Mouse (Mus musculus): ENCODE measurements at regions not wholly inside any gene's neighbourhood (a gene's known extent, or its start where the extent isn't known, plus 50 kb on each side); places are given as distances from the start of the nearest gene placed in this dataset.

- Histone ChIP-seq H3K9me3 (ENCODE audit: control insufficient read depth, insufficient read depth, low read depth, low read length) (no peaks in the 10 kb centered on the region), H3K4me1 (ENCODE audit: control insufficient read depth in 2 of 2, insufficient read depth in 2 of 2, low read length in 2 of 2, poor library complexity in 1 of 2) (no peaks in the 10 kb centered on the region), H3K9ac (ENCODE audit: insufficient read depth, low read depth, low read length, poor library complexity, severe bottlenecking) (no peak overlapping the region), H3K27ac (ENCODE audit: insufficient read depth, low read depth, low read length, poor library complexity, severe bottlenecking) (no peak overlapping the region), H3K36me3 (ENCODE audit: control insufficient read depth, insufficient read depth, low read length, poor library complexity, severe bottlenecking) (no peaks in the 10 kb centered on the region), H3K4me3 (ENCODE audit: insufficient read depth in 1 of 2, low read depth in 1 of 2, low read length in 2 of 2, poor library complexity in 1 of 2, severe bottlenecking in 1 of 2) (no peak overlapping the region)
- no peak for DNase-seq (ENCODE audit: low read depth, low spot score)
- TF ChIP-seq ZNF384 (IDR thresholded peaks at IDR 0.05; ENCODE audit: low read depth, low read length) (no peak), MAFK (IDR thresholded peaks at IDR 0.05; ENCODE audit: insufficient read depth, low read depth, low read length) (no peak), HCFC1 (IDR thresholded peaks at IDR 0.05; ENCODE audit: borderline replicate concordance, insufficient read depth, low read length) (no peak), ZC3H11A (IDR thresholded peaks at IDR 0.05; ENCODE audit: borderline replicate concordance, low read depth, low read length) (no peak), CHD2 (IDR thresholded peaks at IDR 0.05; ENCODE audit: low read depth, low read length) (no peak)
- in situ Hi-C loops (cut with MboI; ENCODE audit: low sequenced_read_pairs in 2 of 2, unreplicated experiment in 2 of 2), result no loop called here
Observed at GRCm38 (mm10) chr2:9801484-9801883, 79.6 kb upstream of the 4930412O13Rik start.

DNA sequence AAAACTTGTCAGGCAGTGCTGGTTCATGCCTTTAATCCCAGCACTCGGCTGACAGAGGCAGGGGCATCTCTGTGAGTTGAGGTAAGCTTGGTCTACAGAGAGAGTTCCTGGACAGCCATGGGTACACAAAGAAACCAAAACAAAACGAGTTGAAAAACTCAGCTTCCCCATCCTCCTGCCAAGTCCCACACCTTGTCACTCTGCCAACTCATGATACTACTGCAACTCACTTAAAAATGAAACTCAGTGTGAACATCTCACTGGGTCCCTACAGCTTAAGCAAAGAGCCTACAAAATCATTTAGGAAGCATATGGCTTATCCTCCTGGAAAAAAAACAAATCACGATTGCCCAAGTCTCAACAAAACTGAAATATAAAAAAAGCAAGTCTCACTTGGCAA, 76.7 kb upstream of the 4930412O13Rik start:
- Histone ChIP-seq H3K36me3 (ENCODE audit: control insufficient read depth, insufficient read depth, low read length, poor library complexity, severe bottlenecking) (no peaks in the 10 kb centered on the region), H3K4me3 (ENCODE audit: insufficient read depth in 1 of 2, low read depth in 1 of 2, low read length in 2 of 2, poor library complexity in 1 of 2, severe bottlenecking in 1 of 2) (no peak overlapping the region), H3K9ac (ENCODE audit: insufficient read depth, low read depth, low read length, poor library complexity, severe bottlenecking) (no peak overlapping the region), H3K4me1 (ENCODE audit: control insufficient read depth in 2 of 2, insufficient read depth in 2 of 2, low read length in 2 of 2, poor library complexity in 1 of 2) (no peaks in the 10 kb centered on the region), H3K27ac (ENCODE audit: insufficient read depth, low read depth, low read length, poor library complexity, severe bottlenecking) (no peak overlapping the region), H3K9me3 (ENCODE audit: control insufficient read depth, insufficient read depth, low read depth, low read length) (no peaks in the 10 kb centered on the region)
- TF ChIP-seq CHD2 (IDR thresholded peaks at IDR 0.05; ENCODE audit: low read depth, low read length) (no peak), MAFK (IDR thresholded peaks at IDR 0.05; ENCODE audit: insufficient read depth, low read depth, low read length) (no peak)
- no peak for DNase-seq (ENCODE audit: low read depth, low spot score)
- in situ Hi-C loops (cut with MboI; ENCODE audit: low sequenced_read_pairs in 2 of 2, unreplicated experiment in 2 of 2), result no loop called here

- Histone ChIP-seq H3K36me3 (ENCODE audit: control insufficient read depth, insufficient read depth, low read length, poor library complexity, severe bottlenecking) (no peaks in the 10 kb centered on the region), H3K9ac (ENCODE audit: insufficient read depth, low read depth, low read length, poor library complexity, severe bottlenecking) (no peak overlapping the region), H3K4me3 (ENCODE audit: insufficient read depth in 1 of 2, low read depth in 1 of 2, low read length in 2 of 2, poor library complexity in 1 of 2, severe bottlenecking in 1 of 2) (no peak overlapping the region), H3K27ac (ENCODE audit: insufficient read depth, low read depth, low read length, poor library complexity, severe bottlenecking) (no peak overlapping the region), H3K4me1 (ENCODE audit: control insufficient read depth in 2 of 2, insufficient read depth in 2 of 2, low read length in 2 of 2, poor library complexity in 1 of 2) (no peaks in the 10 kb centered on the region), H3K9me3 (ENCODE audit: control insufficient read depth, insufficient read depth, low read depth, low read length) (no peaks in the 10 kb centered on the region)
- DNase-seq (ENCODE audit: low read depth, low spot score), result no peak
- in situ Hi-C loops (cut with MboI; ENCODE audit: low sequenced_read_pairs in 2 of 2, unreplicated experiment in 2 of 2), result no loop called here
- TF ChIP-seq MAFK (IDR thresholded peaks at IDR 0.05; ENCODE audit: insufficient read depth, low read depth, low read length) (no peak), ZNF384 (IDR thresholded peaks at IDR 0.05; ENCODE audit: low read depth, low read length) (no peak), CHD2 (IDR thresholded peaks at IDR 0.05; ENCODE audit: low read depth, low read length) (no peak), HCFC1 (IDR thresholded peaks at IDR 0.05; ENCODE audit: borderline replicate concordance, insufficient read depth, low read length) (no peak), ZC3H11A (IDR thresholded peaks at IDR 0.05; ENCODE audit: borderline replicate concordance, low read depth, low read length) (no peak)
Observed at GRCm38 (mm10) chr2:9805590-9805989, 75.5 kb upstream of the 4930412O13Rik start.
